In genomic region chr7:65380716-65381115, GRCm38 (mm10) we compare ENCODE assay signal across 18 mouse cellular contexts.
DNase-seq lines count a peak whose midpoint lies in the region; ATAC-seq and TF ChIP-seq lines count a peak whose summit lies in the region.
"Had no signal": no experiment of that assay in that cellular context is flagged by ENCODE, and none has a peak within 500 bp of the region (broad histone marks: within the 10 kb centered on the region; RNA-seq: fewer than 3 reads in every experiment).

No protein-coding gene starts in this region.

- H3K27me3 ChIP-seq in midbrain, embryonic 11.5 days (ENCODE audit: control insufficient read depth, insufficient read depth, low read length): no peaks in the 10 kb centered on the region
- no peaks in the 10 kb centered on the region for H3K27me3 ChIP-seq in midbrain, postnatal 0 days (ENCODE audit: insufficient read depth, low read length)
- no peaks in the 10 kb centered on the region for H3K27me3 ChIP-seq in kidney, embryonic 14.5 days (ENCODE audit: control insufficient read depth, insufficient read depth, low read length)
- H3K27me3 ChIP-seq: embryonic facial prominence, embryonic 12.5 days; forebrain, embryonic 13.5 days; forebrain, embryonic 15.5 days had no signal

- no peak overlapping the region for H3K9ac ChIP-seq in midbrain, embryonic 11.5 days (ENCODE audit: low read length)
- H3K9ac ChIP-seq in midbrain, postnatal 0 days (replicated peaks; ENCODE audit: low read length, poor library complexity, severe bottlenecking): no peak overlapping the region
- no peak overlapping the region for H3K9ac ChIP-seq in kidney, embryonic 14.5 days (ENCODE audit: low read depth, low read length)
- H3K9ac ChIP-seq: embryonic facial prominence, embryonic 12.5 days; forebrain, embryonic 13.5 days; forebrain, embryonic 15.5 days had no signal

- H3K4me1 ChIP-seq in midbrain, embryonic 11.5 days (ENCODE audit: control insufficient read depth, insufficient read depth, low read length): no peaks in the 10 kb centered on the region
- H3K4me1 ChIP-seq in midbrain, postnatal 0 days (ENCODE audit: insufficient read depth, low read length): no peaks in the 10 kb centered on the region
- peaks cover 31% of the 10 kb centered on the region for H3K4me1 ChIP-seq in brown adipose tissue, adult 24 weeks (ENCODE audit: control insufficient read depth, insufficient read depth, insufficient read length, low read length)
- H3K4me1 ChIP-seq in kidney, embryonic 14.5 days (ENCODE audit: control insufficient read depth, insufficient read depth, low read length): peaks cover 3% of the 10 kb centered on the region
- H3K4me1 ChIP-seq: embryonic facial prominence, embryonic 12.5 days; forebrain, embryonic 13.5 days; forebrain, embryonic 15.5 days had no signal

- no peak for TF ChIP-seq CTCF in midbrain, postnatal 0 days (IDR thresholded peaks at IDR 0.05)

- WGBS in midbrain, embryonic 11.5 days: 90% methylated on average over 9 of the region's 9 CpGs
- WGBS in midbrain, postnatal 0 days: 87% methylated on average over 9 of the region's 9 CpGs
- 94% methylated on average over 9 of the region's 9 CpGs for WGBS in kidney, embryonic 14.5 days

- no peak overlapping the region for H3K4me3 ChIP-seq in midbrain, embryonic 11.5 days (ENCODE audit: low read depth, low read length)
- H3K4me3 ChIP-seq in midbrain, postnatal 0 days (ENCODE audit: low read depth, low read length): no peak overlapping the region
- H3K4me3 ChIP-seq in brown adipose tissue, adult 24 weeks (ENCODE audit: insufficient read depth, low read depth, low read length): no peak overlapping the region
- H3K4me3 ChIP-seq in kidney, embryonic 14.5 days (ENCODE audit: low read length): no peak overlapping the region
- H3K4me3 ChIP-seq: embryonic facial prominence, embryonic 10.5 days; embryonic facial prominence, embryonic 12.5 days; forebrain, embryonic 13.5 days; forebrain, embryonic 15.5 days had no signal

- ATAC-seq in midbrain, embryonic 11.5 days (ENCODE audit: low FRiP score): no peak
- ATAC-seq in midbrain, postnatal 0 days (ENCODE audit: low FRiP score): no peak
- no peak for ATAC-seq in kidney, embryonic 14.5 days (ENCODE audit: low FRiP score, low TSS enrichment)
- ATAC-seq: forebrain, embryonic 13.5 days; forebrain, embryonic 15.5 days had no signal

- no peak overlapping the region for H3K4me2 ChIP-seq in midbrain, embryonic 11.5 days
- no peak overlapping the region for H3K4me2 ChIP-seq in midbrain, postnatal 0 days (ENCODE audit: low read depth, low read length, poor library complexity, severe bottlenecking)
- H3K4me2 ChIP-seq in kidney, embryonic 14.5 days (replicated peaks; ENCODE audit: low read depth, low read length): no peak overlapping the region
- H3K4me2 ChIP-seq: embryonic facial prominence, embryonic 12.5 days; forebrain, embryonic 13.5 days; forebrain, embryonic 15.5 days had no signal

- H3K9me3 ChIP-seq in midbrain, embryonic 11.5 days (ENCODE audit: control insufficient read depth, low read length): no peaks in the 10 kb centered on the region
- no peaks in the 10 kb centered on the region for H3K9me3 ChIP-seq in midbrain, postnatal 0 days (ENCODE audit: low read length)
- no peaks in the 10 kb centered on the region for H3K9me3 ChIP-seq in kidney, embryonic 14.5 days (ENCODE audit: control insufficient read depth, low read length)
- H3K9me3 ChIP-seq: embryonic facial prominence, embryonic 10.5 days; embryonic facial prominence, embryonic 12.5 days; forebrain, embryonic 13.5 days; forebrain, embryonic 15.5 days had no signal

- DNase-seq in heart, adult 11 months: peak; percentile 69
- no peak for DNase-seq in heart, adult 18-20 months
- DNase-seq in midbrain, embryonic 11.5 days (ENCODE audit: low spot score, missing footprints): peak; percentile 66
- DNase-seq in midbrain, postnatal 0 days (ENCODE audit: low spot score): no peak
- DNase-seq: adrenal gland, adult 2 months; adrenal gland, postnatal 10 days; adrenal gland, postnatal 25 days; cerebellum, adult 11-12 months; cerebellum, adult 2 months; cerebellum, adult 9-10 months; cerebellum, postnatal 10 days; cerebellum, postnatal 25 days had no signal

- no peak overlapping the region for H3K27ac ChIP-seq in midbrain, embryonic 11.5 days (ENCODE audit: low read depth, low read length)
- no peak overlapping the region for H3K27ac ChIP-seq in midbrain, postnatal 0 days (ENCODE audit: low read depth, low read length)
- H3K27ac ChIP-seq in brown adipose tissue, adult 24 weeks (replicated peaks; ENCODE audit: low read depth, low read length): peak overlapping the region; percentile 23; the same call in 1 of the 2 replicates
- H3K27ac ChIP-seq in kidney, embryonic 14.5 days (ENCODE audit: low read depth, low read length): no peak overlapping the region
- H3K27ac ChIP-seq: embryonic facial prominence, embryonic 10.5 days; embryonic facial prominence, embryonic 12.5 days; forebrain, embryonic 13.5 days; forebrain, embryonic 15.5 days had no signal

- H3K36me3 ChIP-seq in midbrain, embryonic 11.5 days (ENCODE audit: control insufficient read depth, insufficient read depth, low read length): no peaks in the 10 kb centered on the region
- H3K36me3 ChIP-seq in midbrain, postnatal 0 days (ENCODE audit: insufficient read depth, low read length): no peaks in the 10 kb centered on the region
- no peaks in the 10 kb centered on the region for H3K36me3 ChIP-seq in kidney, embryonic 14.5 days (ENCODE audit: control insufficient read depth, insufficient read depth, low read length)
- H3K36me3 ChIP-seq: embryonic facial prominence, embryonic 10.5 days; embryonic facial prominence, embryonic 12.5 days; forebrain, embryonic 15.5 days had no signal

Comparison
In these comparisons a context has a peak if more than half of its experiments do, and no peak if none do; other contexts are left out.
1. DNase-seq: peak in heart, adult 11 months (single experiment) and midbrain, embryonic 11.5 days (single experiment); none in heart, adult 18-20 months (0 of 2) and midbrain, postnatal 0 days (single experiment).